Mouse (Mus musculus) lung, embryonic 14.5 days (tissue): ENCODE measurements around the gene Gm20695. TPM values are rescaled to one million over a fixed set of nuclear protein-coding genes. Genes with fewer than 3 reads are reported as not detected.

ENCODE experiments used
- ATAC-seq: fragments of 200-750 bp; cut with Nextera tagmentation; 2 replicates; pipeline ENCODE4 v1.8.0; 2017; ENCODE audit warnings: mild to moderate bottlenecking, moderate TSS enrichment, moderate library complexity; ENCODE audit not compliant: insufficient read depth
- DNase-seq: peaks from one replicate; pipeline ENCODE4 v3.0.0-alpha.2; 2015
- H3K27ac ChIP-seq: fragments of 300-500 bp; sonication (generic); 2 replicates; pipeline ENCODE4 v1.5.1; 2014; ENCODE audit warnings: low read depth, mild to moderate bottlenecking, moderate library complexity
- H3K27me3 ChIP-seq: fragments of 300-500 bp; sonication (generic); 2 replicates; pipeline ENCODE4 v1.6.1; 2014; ENCODE audit warnings: low read length, control low read depth; ENCODE audit not compliant: insufficient read depth
- H3K36me3 ChIP-seq: fragments of 300-500 bp; sonication (generic); 2 replicates; pipeline ENCODE4 v1.6.1; 2014; ENCODE audit warnings: control low read depth; ENCODE audit not compliant: insufficient read depth
- H3K4me1 ChIP-seq: fragments of 300-500 bp; sonication (generic); 2 replicates; pipeline ENCODE4 v1.6.1; 2014; ENCODE audit warnings: antibody characterized with exemption, control low read depth; ENCODE audit not compliant: insufficient read depth
- H3K4me2 ChIP-seq: fragments of 300-500 bp; sonication (generic); 2 replicates; pipeline ENCODE4 v1.6.1; 2014; ENCODE audit warnings: mild to moderate bottlenecking
- H3K4me3 ChIP-seq: fragments of 300-500 bp; sonication (generic); 2 replicates; pipeline ENCODE4 v1.5.1; 2014; ENCODE audit warnings: low read depth, low read length
- H3K9ac ChIP-seq: fragments of 300-500 bp; sonication (generic); 2 replicates; pipeline ENCODE4 v1.6.1; 2014
- H3K9me3 ChIP-seq: fragments of 300-500 bp; sonication (generic); 2 replicates; pipeline ENCODE4 v1.6.1; 2016; ENCODE audit warnings: low read depth, low read length, control low read depth
- CTCF ChIP-seq: IDR thresholded peaks from 2 replicates; pipeline ENCODE4 v1.5.1; 2016; ENCODE audit warnings: antibody characterized with exemption, low read depth
- WGBS: fragments of 180-500 bp; shearing (Covaris S2); extraction: QIAGEN DNeasy Blood & Tissue Kit; methylation state at CpG from one replicate; pipeline ENCODE4 v1.1.7; 2014; 5-methylcytosine and 5-hydroxymethylcytosine counted together
- polyA plus RNA-seq: library from polyadenylated mRNA; unstranded; fragments of >200 nt; fragmentation: Nextera tagmentation; extraction: Ambion mirVana; gene quantifications from 2 replicates; pipeline ENCODE4 v1.2.1, GENCODE M21; 2014

Gm20695 gene
- polyA plus RNA-seq, 1 experiment from 2014 or later = 2.3 TPM

DNA sequence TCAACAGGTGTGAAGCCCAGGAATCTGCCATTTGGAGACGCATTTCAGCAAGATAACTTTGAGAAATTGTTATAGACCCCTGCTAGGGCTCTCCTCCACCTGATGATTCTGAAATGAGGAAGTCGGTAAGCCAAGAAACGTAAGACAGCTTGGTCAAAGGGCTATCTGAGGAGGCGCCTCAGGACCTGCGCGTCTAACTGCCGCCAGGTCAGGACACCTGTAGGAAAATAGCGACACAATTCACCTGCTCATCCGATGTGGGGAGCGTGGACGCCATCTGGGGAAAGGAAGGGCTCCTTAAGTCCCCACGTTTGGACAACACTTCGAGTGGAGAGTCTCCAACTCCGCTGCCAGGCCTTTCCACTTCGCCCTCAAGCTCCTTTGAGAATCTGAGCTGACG lies 12.6 kb upstream of the Gm20695 start:
- peak overlapping the region; percentile 60 for H3K9ac ChIP-seq
- peak overlapping the region; percentile 60; the same call in 1 of the 2 replicates for H3K27ac ChIP-seq
- WGBS = 4% methylated on average over 16 of the region's 16 CpGs
- TF ChIP-seq CTCF = no peak
- peak overlapping the region; percentile 58 for H3K4me3 ChIP-seq
- H3K4me2 ChIP-seq = peak overlapping the region; percentile 89
- H3K9me3 ChIP-seq = no peaks in the 10 kb centered on the region
- H3K27me3 ChIP-seq = no peaks in the 10 kb centered on the region
- no peak for DNase-seq
- peaks cover 4% of the 10 kb centered on the region; the same call in 1 of the 2 replicates for H3K4me1 ChIP-seq
- ATAC-seq = no peak
- peaks cover 11% of the 10 kb centered on the region; the same call in 1 of the 2 replicates for H3K36me3 ChIP-seq

DNA sequence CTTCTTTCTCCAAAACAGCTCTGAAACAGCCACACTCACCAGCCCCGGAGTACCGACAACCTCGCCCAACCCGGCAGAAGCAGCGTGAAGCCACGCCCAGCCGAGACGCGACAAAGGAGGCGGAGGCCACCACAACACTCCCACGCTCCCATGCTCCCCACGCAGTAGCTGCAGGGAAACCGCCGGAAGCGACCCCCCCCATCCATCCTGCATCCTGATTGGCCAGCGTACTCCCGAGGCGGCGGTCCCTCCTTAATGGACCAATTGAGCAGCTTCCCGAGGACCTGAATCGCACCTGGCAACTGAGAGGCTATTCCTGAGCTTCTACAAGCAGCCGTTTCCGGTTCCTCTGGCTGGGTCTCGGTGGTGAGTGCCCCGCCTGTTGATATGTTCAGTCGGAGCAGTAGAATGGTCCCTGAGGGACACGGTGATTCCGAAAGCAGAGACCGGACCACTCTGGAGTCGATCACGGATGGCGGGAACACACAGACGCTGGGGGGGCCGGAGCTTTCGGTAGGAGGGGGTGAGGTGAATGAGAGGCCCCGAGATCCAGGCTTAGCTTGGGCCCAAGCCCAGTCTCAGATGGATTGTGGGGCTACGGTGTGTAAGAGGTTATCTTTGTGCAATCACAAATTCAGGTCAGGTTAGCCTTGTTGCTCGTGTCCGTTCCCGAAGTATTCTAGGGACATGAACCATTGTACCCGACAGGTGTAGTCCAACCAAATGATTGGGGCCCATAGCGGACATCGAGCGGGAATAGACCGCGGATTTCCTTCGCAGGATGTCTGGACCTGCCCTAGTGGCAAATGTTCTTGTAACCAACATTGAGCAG lies 12.0 kb upstream of the Gm20695 start, which contains the start of gene Naa60:
Gene Naa60 (plus strand): TSS at position 160 of the 832 bp plus-strand sequence.
- no peaks in the 10 kb centered on the region for H3K9me3 ChIP-seq
- 4% methylated on average over 47 of the region's 47 CpGs for WGBS
- TF ChIP-seq CTCF = no peak
- peak within 1 kb of the TSS; percentile 60 for H3K9ac ChIP-seq
- peaks cover 4% of the 10 kb centered on the region; the same call in 1 of the 2 replicates for H3K4me1 ChIP-seq
- DNase-seq (peak; percentile 95), ATAC-seq (peak; percentile 99)
- peak within 1 kb of the TSS; percentile 60; the same call in 1 of the 2 replicates for H3K27ac ChIP-seq
- peak within 1 kb of the TSS; percentile 89 for H3K4me2 ChIP-seq
- H3K4me3 ChIP-seq = peak within 1 kb of the TSS; percentile 58
- H3K36me3 ChIP-seq = peaks cover 11% of the 10 kb centered on the region; the same call in 1 of the 2 replicates
- no peaks in the 10 kb centered on the region for H3K27me3 ChIP-seq

DNA sequence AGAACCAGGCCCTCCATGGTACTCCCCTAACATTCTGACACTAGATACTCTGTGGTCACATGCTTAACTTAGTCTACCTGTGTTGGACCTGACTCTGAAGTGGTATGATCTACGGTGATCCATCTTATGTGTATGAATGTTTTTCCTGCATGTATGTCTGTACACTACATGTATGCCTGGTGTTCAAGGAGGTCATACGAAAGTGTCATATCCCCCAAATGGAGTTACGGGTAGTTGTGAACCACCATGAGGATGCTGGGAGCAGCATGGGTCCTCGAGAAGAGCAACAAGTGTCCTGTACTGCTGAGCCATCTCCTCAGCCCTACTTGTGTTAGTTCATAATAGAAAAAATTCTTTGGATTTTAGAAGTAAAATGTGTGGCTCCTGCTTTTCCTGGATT lies 8.1 kb upstream of the Gm20695 start:
- WGBS = 88% methylated on average over 4 of the region's 4 CpGs
- no peak for TF ChIP-seq CTCF

GRCm38 (mm10) chr16:3885065-3885670 lies 720 bp downstream of the Gm20695 start:
- H3K36me3 ChIP-seq = 0 out of 2 replicates have a peak, but pooled peaks cover 2% of the 10 kb centered on the region
- 3% methylated on average over 10 of the region's 10 CpGs for WGBS
- H3K27me3 ChIP-seq = no peaks in the 10 kb centered on the region
- peak; percentile 28 for DNase-seq
- peak overlapping the region; percentile 79 for H3K4me2 ChIP-seq
- H3K9ac ChIP-seq = peak overlapping the region; percentile 89
- peak overlapping the region; percentile 79 for H3K27ac ChIP-seq
- H3K9me3 ChIP-seq = no peaks in the 10 kb centered on the region
- TF ChIP-seq CTCF = no peak
- peaks cover 6% of the 10 kb centered on the region; the same call in 1 of the 2 replicates for H3K4me1 ChIP-seq
- H3K4me3 ChIP-seq = peak overlapping the region; percentile 79
- ATAC-seq = no peak; the same call in 1 of the 2 replicates

More for the DNA sequence above, 8.1 kb upstream of the Gm20695 start:
- no peaks in the 10 kb centered on the region for H3K27me3 ChIP-seq
- H3K9ac ChIP-seq = no peak overlapping the region
- peaks cover 4% of the 10 kb centered on the region; the same call in 1 of the 2 replicates for H3K4me1 ChIP-seq
- no peaks in the 10 kb centered on the region for H3K9me3 ChIP-seq
- ATAC-seq (no peak), DNase-seq (no peak)
- 0 out of 2 replicates have a peak, but pooled peaks cover 11% of the 10 kb centered on the region for H3K36me3 ChIP-seq
- H3K4me3 ChIP-seq = no peak overlapping the region
- no peak overlapping the region for H3K27ac ChIP-seq
- H3K4me2 ChIP-seq = no peak overlapping the region

- H3K4me3 ChIP-seq = no peak overlapping the region
- H3K27me3 ChIP-seq = no peaks in the 10 kb centered on the region
- H3K4me1 ChIP-seq = no peaks in the 10 kb centered on the region
- H3K9me3 ChIP-seq = no peaks in the 10 kb centered on the region
- H3K9ac ChIP-seq = no peak overlapping the region
- peaks cover 8% of the 10 kb centered on the region; the same call in 1 of the 2 replicates for H3K36me3 ChIP-seq
- H3K4me2 ChIP-seq = no peak overlapping the region
- no peak for DNase-seq
- 89% methylated on average over 14 of the region's 14 CpGs for WGBS
- H3K27ac ChIP-seq = no peak overlapping the region
- no peak for ATAC-seq
- no peak for TF ChIP-seq CTCF
Measured at GRCm38 (mm10) chr16:3891621-3892295, 7.3 kb downstream of the Gm20695 start.

DNA sequence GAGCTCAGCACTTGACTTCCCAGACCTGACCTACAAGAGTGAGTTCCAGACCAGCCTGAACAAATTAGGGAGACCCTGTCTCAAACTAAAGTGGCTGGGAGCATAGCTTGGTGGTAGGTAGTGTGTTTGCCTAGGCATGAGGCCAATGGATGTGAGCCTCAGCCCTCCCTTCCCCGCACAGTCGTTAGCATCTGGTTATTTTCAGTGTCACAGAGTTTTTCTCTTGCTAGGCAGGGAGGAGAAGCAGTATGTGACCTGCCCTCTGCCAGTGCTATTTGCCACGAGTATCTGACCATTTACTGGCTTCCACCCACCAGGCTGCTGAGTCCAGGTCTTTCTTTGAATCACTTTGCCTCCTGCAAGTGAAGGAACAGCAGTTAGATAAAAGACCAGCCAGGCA lies 9.3 kb downstream of the Gm20695 start:
- TF ChIP-seq CTCF = no peak
- 65% methylated on average over 3 of the region's 3 CpGs for WGBS
- no peaks in the 10 kb centered on the region for H3K27me3 ChIP-seq
- H3K4me1 ChIP-seq = no peaks in the 10 kb centered on the region
- H3K4me2 ChIP-seq = no peak overlapping the region
- no peaks in the 10 kb centered on the region for H3K9me3 ChIP-seq
- H3K9ac ChIP-seq = no peak overlapping the region
- no peak overlapping the region for H3K27ac ChIP-seq
- DNase-seq (no peak), ATAC-seq (no peak; the same call in 1 of the 2 replicates)
- H3K4me3 ChIP-seq = no peak overlapping the region
- peaks cover 26% of the 10 kb centered on the region for H3K36me3 ChIP-seq
